Mouse (Mus musculus): ENCODE results near the gene Unc45a. TPM values are rescaled to one million over a fixed set of nuclear protein-coding genes. Genes with fewer than 3 reads are reported as not detected.

Gene Unc45a
- total RNA-seq (2023) = 100 to 1,000 TPM; 114 to 117 TPM

GRCm38 (mm10) chr7:80340793-80341192 is at the start of gene Unc45a:
Gene Unc45a (minus strand): TSS chr7:80341005.

DNA sequence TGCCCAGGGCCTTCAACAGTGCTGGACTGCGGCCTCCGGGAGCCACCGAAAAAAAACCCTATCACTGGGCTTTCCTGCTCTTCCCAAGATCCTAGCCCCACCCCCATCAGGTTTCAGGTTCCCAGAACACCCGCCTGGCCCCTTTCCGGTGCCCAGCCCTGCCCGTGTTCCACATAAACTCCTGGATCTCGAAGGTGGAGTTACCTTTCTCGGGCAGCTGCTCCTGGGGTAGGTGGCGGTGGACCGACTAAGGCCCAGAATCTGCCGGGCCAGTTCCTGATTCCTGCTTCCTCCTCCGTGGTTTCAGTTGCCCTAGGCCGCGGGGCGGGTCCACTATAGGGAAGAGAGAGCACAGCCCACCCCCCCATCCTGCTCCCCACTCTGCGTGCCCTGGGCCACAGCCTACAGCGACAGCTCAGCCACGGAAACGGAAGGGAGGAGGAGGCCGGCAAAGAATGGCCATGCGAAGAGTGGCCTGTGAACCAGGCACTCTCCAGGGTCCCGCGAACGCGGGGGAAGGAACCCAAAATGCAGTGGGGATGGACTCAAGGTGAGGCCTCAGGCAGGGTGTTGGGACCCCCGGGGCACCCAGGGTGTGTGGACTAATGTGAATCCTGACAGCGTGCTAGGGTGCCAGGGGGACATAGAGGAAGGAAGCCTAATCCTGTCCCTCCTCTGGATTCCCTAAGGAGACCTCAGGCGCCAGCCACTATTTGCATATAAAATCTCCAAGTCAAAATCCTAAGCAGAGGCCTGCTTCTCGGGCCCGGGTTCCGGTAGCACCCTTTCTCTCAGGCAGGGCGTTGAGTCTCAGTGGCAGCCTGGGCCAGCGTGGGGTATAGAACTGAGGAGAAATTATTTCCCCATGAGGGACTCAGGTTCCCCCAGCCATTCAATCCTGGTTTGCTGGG is 47.1 kb upstream of the Unc45a start, which contains the start of gene Fes:
TSS of gene Fes (minus strand) at position 314 of the 911 bp plus-strand sequence.

GRCm38 (mm10) chr7:80371041-80371751 is 30.4 kb upstream of the Unc45a start, which contains the start of gene Man2a2:
Gene Man2a2 (minus strand): TSS chr7:80371375.

GRCm38 (mm10) chr7:80342858-80343257 is 2.1 kb upstream of the Unc45a start, which contains the start of gene Hddc3:
Gene Hddc3 (plus strand): TSS chr7:80343104.

GRCm38 (mm10) chr7:80324043-80324815 is 16.6 kb downstream of the Unc45a start, which contains the start of gene Rccd1:
Gene Rccd1 (minus strand): TSS chr7:80324454.

GRCm38 (mm10) chr7:80294062-80294763 is 46.6 kb downstream of the Unc45a start, which contains the start of gene Prc1:
Gene Prc1 (plus strand): TSS chr7:80294450.

Other genes with a start within 250 kb of the Unc45a start
- gene Idh2, start 225.6 kb downstream of the Unc45a start, total RNA-seq (2023) = 10 to 100 TPM; 38.1 to 41.4 TPM
- 10 to 100 TPM; 49.1 to 50.8 TPM for gene Sema4b, start 154.2 kb downstream of the Unc45a start, total RNA-seq (2023)
- gene Cib1, start 108.2 kb downstream of the Unc45a start, total RNA-seq (2023) = 10 to 100 TPM; 46.9 to 58.5 TPM
- gene Gdpgp1, start 108.1 kb downstream of the Unc45a start, total RNA-seq (2023) = 1 to 10 TPM; 6.9 to 8.1 TPM
- 1 to 10 TPM in 1 of 2 experiments, under 1 TPM in 1; 0.41 to 1.0 TPM for gene Ttll13, start 94.6 kb downstream of the Unc45a start, total RNA-seq (2023)
- gene Ngrn, start 79.8 kb downstream of the Unc45a start, total RNA-seq (2023) = 10 to 100 TPM; 21.1 to 21.8 TPM
- gene Vps33b, start 71.4 kb downstream of the Unc45a start, total RNA-seq (2023) = 10 to 100 TPM; 30.0 to 36.6 TPM
- 1 to 10 TPM; 7.9 to 8.1 TPM for gene Prc1, start 46.6 kb downstream of the Unc45a start, total RNA-seq (2023)
- 10 to 100 TPM; 31.3 to 36.6 TPM for gene Rccd1, start 16.6 kb downstream of the Unc45a start, total RNA-seq (2023)
- gene Hddc3, start 2.1 kb upstream of the Unc45a start, total RNA-seq (2023) = 1 to 10 TPM; 7.5 to 8.3 TPM
- gene Man2a2, start 30.4 kb upstream of the Unc45a start, total RNA-seq (2023) = 100 to 1,000 TPM; 101 to 118 TPM
- 10 to 100 TPM in 1 of 2 experiments, 1 to 10 TPM in 1; 5.2 to 11.5 TPM for gene Fes, start 46.9 kb upstream of the Unc45a start, total RNA-seq (2023)
- 10 to 100 TPM; 73.1 to 73.7 TPM for gene Furin, start 64.4 kb upstream of the Unc45a start, total RNA-seq (2023)
- gene Blm, start 194.1 kb upstream of the Unc45a start, total RNA-seq (2023) = 10 to 100 TPM; 14.0 to 15.6 TPM